Mouse (Mus musculus) C2C12 (cell line): Measurements from ENCODE around the gene Zfp341.

Source experiments
- CTCF ChIP-seq: IDR thresholded peaks from one replicate; pipeline ENCODE4 v1.5.1; 2011; ENCODE audit not compliant: control insufficient read depth, insufficient read depth, insufficient read length
- MAX ChIP-seq: IDR thresholded peaks from one replicate; pipeline ENCODE4 v1.6.1; 2011; ENCODE audit warnings: mild to moderate bottlenecking, control low read depth
- MYOG ChIP-seq: IDR thresholded peaks from one replicate; pipeline ENCODE4 v1.6.1; 2011; ENCODE audit not compliant: control insufficient read depth, insufficient read length; ENCODE audit errors: extremely low read depth

DNA sequence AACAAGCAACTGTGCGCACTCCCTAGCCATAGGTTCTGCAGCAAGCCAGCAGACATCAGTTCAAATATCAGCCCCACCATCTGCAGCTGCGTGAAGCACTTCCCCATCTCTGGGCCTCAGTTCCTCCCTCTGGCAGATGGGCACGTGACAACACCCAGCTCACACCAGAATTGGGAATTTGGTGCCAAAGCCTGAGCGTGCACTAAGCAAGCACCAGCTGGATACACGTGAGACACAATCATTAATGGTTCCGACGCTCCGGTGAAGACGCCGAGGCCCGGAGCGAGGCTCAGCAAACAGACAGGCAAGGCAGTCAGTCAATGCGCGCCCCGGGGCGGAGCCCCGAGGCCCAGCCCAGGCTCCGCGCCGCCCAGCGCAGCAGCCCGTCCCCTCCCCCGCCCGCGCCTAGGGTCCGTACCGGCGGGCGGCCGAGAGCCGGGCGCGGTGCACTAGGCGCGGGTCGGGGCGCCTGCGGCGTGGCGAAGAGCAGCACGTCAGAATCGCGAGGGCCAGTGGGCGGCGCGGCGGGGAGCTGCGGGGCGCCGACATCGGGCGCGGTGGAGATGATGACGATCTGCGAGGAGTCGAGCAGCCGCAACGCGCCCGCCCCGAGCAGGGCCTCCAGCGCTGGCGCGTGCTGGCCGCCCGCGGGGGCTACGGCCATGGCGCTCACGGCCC is 43.9 kb upstream of the Zfp341 start:
- TF ChIP-seq CTCF (no peak), MYOG (no peak), MAX (no peak)
